Mouse (Mus musculus) C2C12 (cell line): ENCODE results near the gene Pls3.
"Not testable (repeated sequence)": the region's sequence is repeated elsewhere in the genome, so short reads cannot be mapped to it uniquely, and the experiment has no call there.

Source experiments
- CTCF ChIP-seq: IDR thresholded peaks from one replicate; pipeline ENCODE4 v1.5.1; 2011; ENCODE audit not compliant: control insufficient read depth, insufficient read depth, insufficient read length
- MAX ChIP-seq: IDR thresholded peaks from one replicate; pipeline ENCODE4 v1.6.1; 2011; ENCODE audit warnings: mild to moderate bottlenecking, control low read depth
- MYOG ChIP-seq: IDR thresholded peaks from one replicate; pipeline ENCODE4 v1.6.1; 2011; ENCODE audit not compliant: control insufficient read depth, insufficient read length; ENCODE audit errors: extremely low read depth
- USF1 ChIP-seq: IDR thresholded peaks from one replicate; pipeline ENCODE4 v1.6.1; 2011; ENCODE audit warnings: low read depth, mild to moderate bottlenecking, control low read depth, moderate library complexity

DNA sequence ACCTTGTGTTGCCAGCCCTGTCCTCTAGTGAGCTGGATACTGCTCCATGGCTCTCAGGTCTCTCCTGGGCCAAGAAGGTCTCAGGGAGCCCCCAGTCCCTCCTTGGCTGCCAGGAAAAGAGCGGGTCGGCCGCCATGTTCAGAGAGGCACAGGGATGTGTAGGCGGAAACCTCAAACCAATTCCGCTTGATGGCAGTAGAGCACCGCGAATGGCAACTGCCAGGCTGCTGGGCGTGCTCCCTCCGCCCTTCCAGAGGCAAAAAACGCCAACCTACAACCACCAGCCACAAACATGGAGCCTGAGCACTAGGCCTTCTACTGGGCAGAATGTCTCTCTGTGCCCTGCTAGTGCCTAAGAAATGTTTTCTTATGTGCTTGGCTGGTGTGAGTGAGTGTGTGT lies 125.7 kb downstream of the Pls3 start:
- TF ChIP-seq MAX, CTCF, USF1, MYOG: not testable (repeated sequence)
